Mouse (Mus musculus): ENCODE measurements around the gene Nrxn3. TPM values are rescaled to one million over a fixed set of nuclear protein-coding genes. Genes with fewer than 3 reads are reported as not detected.

The Nrxn3 gene
- polyA plus RNA-seq, 1 experiment: 0.47 TPM

DNA sequence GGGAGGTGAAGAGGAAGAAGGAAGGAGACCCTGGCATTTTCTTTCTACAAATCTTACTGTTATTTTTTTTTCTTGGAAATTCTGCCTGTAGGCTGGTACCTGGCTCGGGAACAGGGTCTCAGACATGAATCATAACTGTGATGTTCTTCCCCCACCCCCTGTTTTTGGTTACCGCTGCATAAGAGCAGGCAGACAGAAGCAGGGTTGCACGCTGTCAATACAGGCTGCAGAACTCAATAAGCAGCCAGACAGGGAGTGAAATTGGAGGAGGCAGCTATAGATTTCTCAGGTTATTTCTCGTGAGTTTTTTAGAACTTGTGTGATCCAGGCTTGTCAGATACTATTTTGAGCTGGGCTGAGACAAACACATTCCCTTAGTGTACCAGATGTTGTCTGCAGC is 231.1 kb downstream of the Nrxn3 start:
- H3K27ac ChIP-seq (ENCODE audit: insufficient read depth, low read depth, low read length): no peak overlapping the region
- no peak overlapping the region for H3K4me3 ChIP-seq (ENCODE audit: low read depth, low read length)
- H3K4me1 ChIP-seq (ENCODE audit: control insufficient read depth, insufficient read depth, insufficient read length, low read length): no peaks in the 10 kb centered on the region
- no peaks in the 10 kb centered on the region for H3K36me3 ChIP-seq (ENCODE audit: control insufficient read depth, insufficient read depth, low read length)
- TF ChIP-seq POLR2A (IDR thresholded peaks at IDR 0.05; ENCODE audit: low read depth, low read length) (no peak), CTCF (IDR thresholded peaks at IDR 0.05; ENCODE audit: extremely low read depth, insufficient read length, insufficient replicate concordance, low read depth, low read length) (no peak)
- 61% methylated on average over 4 of the region's 4 CpGs for WGBS
- H3K27me3 ChIP-seq (ENCODE audit: control insufficient read depth, insufficient read depth, low read length): no peaks in the 10 kb centered on the region

DNA sequence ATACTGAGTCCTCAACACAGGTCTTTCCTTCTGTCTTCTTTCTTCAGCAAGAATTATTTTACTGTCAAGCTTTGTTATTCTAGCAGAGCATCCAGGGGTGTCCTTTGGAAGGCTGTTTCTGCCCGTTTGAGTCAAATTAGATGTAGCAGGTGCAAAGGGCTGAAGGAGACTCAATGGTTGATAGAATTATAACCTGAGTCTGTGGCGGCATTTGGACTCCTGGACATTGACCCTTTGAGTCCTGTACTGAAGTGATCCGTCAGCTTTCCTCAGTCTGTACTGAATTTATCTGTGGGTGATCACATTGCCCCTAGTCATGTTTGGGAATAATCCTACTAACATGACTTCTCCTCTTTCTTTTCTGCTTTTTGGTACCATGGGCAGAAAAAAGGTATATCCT is 234.8 kb downstream of the Nrxn3 start:
- H3K36me3 ChIP-seq (ENCODE audit: control insufficient read depth, insufficient read depth, low read length): no peaks in the 10 kb centered on the region
- H3K4me1 ChIP-seq (ENCODE audit: control insufficient read depth, insufficient read depth, insufficient read length, low read length): no peaks in the 10 kb centered on the region
- H3K27ac ChIP-seq (ENCODE audit: insufficient read depth, low read depth, low read length): no peak overlapping the region
- 50% methylated on average over 3 of the region's 3 CpGs for WGBS
- TF ChIP-seq POLR2A (IDR thresholded peaks at IDR 0.05; ENCODE audit: low read depth, low read length) (no peak), CTCF (IDR thresholded peaks at IDR 0.05; ENCODE audit: extremely low read depth, insufficient read length, insufficient replicate concordance, low read depth, low read length) (no peak)
- no peak overlapping the region for H3K4me3 ChIP-seq (ENCODE audit: low read depth, low read length)
- H3K27me3 ChIP-seq (ENCODE audit: control insufficient read depth, insufficient read depth, low read length): no peaks in the 10 kb centered on the region

DNA sequence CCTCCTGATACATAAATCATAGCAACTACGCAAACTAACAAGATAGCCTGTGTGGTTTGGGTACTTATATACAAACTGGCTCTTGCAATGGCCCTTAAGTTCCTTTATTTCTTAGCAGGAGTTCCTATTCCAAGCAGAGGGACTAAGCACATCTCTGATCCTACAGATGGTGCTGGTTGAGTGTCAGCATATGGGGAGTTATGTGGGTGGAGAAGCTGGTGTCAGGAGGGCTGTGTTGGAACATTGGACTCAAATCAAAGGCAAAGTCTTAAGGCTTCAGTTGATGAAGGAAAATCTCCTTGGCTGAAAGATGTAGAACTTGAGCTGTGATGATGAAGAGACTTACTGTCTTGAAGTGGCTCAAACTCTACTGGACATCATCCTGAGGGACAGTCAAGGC is 238.1 kb downstream of the Nrxn3 start:
- no peaks in the 10 kb centered on the region for H3K36me3 ChIP-seq (ENCODE audit: control insufficient read depth, insufficient read depth, low read length)
- TF ChIP-seq CTCF (IDR thresholded peaks at IDR 0.05; ENCODE audit: extremely low read depth, insufficient read length, insufficient replicate concordance, low read depth, low read length): no peak
- WGBS: 90% methylated on average over 1 of the region's 1 CpGs
- no peaks in the 10 kb centered on the region for H3K4me1 ChIP-seq (ENCODE audit: control insufficient read depth, insufficient read depth, insufficient read length, low read length)
- no peak overlapping the region for H3K4me3 ChIP-seq (ENCODE audit: low read depth, low read length)
- H3K27ac ChIP-seq (ENCODE audit: insufficient read depth, low read depth, low read length): no peak overlapping the region
- H3K27me3 ChIP-seq (ENCODE audit: control insufficient read depth, insufficient read depth, low read length): no peaks in the 10 kb centered on the region

DNA sequence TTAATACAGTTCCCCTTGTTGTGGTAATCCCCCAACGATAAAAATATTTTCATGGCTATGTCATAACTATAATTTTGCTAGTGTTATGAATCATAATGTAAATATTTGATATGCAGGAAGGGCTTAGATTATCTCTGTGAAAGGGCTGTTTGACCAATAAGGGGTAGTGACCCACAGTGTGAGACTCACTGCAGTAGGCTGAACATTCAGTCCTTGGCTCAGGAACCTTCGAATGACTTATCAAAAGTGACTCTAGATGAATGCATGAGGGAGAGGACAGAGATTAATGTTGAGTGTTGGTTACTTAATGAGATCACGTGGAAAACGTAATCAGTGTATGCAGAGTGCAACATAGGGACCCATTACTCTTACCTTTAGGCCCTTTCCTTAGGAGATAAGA is 243.7 kb downstream of the Nrxn3 start:
- Histone ChIP-seq H3K4me3 (ENCODE audit: low read depth, low read length) (no peak overlapping the region), H3K36me3 (ENCODE audit: control insufficient read depth, insufficient read depth, low read length) (no peaks in the 10 kb centered on the region), H3K27me3 (ENCODE audit: control insufficient read depth, insufficient read depth, low read length) (no peaks in the 10 kb centered on the region), H3K4me1 (ENCODE audit: control insufficient read depth, insufficient read depth, insufficient read length, low read length) (no peaks in the 10 kb centered on the region), H3K27ac (ENCODE audit: insufficient read depth, low read depth, low read length) (no peak overlapping the region)
- WGBS: 44% methylated on average over 4 of the region's 4 CpGs
- TF ChIP-seq CTCF (IDR thresholded peaks at IDR 0.05; ENCODE audit: extremely low read depth, insufficient read length, insufficient replicate concordance, low read depth, low read length): no peak
- no peak for TF ChIP-seq POLR2A (IDR thresholded peaks at IDR 0.05; ENCODE audit: low read depth, low read length)

DNA sequence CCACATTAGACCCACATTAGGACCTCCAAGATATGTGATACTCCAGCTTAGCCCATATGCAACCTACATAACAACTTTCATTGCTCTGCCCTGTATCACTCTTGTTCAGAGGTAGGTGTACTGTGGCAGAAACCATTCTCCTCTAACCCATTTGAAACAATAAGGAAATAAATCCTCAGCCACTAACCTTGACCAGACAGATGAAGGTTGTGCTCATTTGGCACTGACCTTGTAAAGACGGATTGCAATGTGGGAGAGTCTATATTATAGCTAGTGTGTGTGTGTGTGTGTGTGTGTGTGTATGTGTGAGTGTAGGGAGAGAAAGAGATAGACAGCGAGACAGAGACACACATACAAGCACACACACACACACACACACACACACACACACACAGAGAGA is 253.9 kb downstream of the Nrxn3 start:
- Histone ChIP-seq H3K27ac (ENCODE audit: insufficient read depth, low read depth, low read length) (no peak overlapping the region), H3K36me3 (ENCODE audit: control insufficient read depth, insufficient read depth, low read length) (no peaks in the 10 kb centered on the region), H3K4me1 (ENCODE audit: control insufficient read depth, insufficient read depth, insufficient read length, low read length) (no peaks in the 10 kb centered on the region), H3K27me3 (ENCODE audit: control insufficient read depth, insufficient read depth, low read length) (no peaks in the 10 kb centered on the region), H3K4me3 (ENCODE audit: low read depth, low read length) (no peak overlapping the region)
- TF ChIP-seq CTCF (IDR thresholded peaks at IDR 0.05; ENCODE audit: extremely low read depth, insufficient read length, insufficient replicate concordance, low read depth, low read length) (no peak), POLR2A (IDR thresholded peaks at IDR 0.05; ENCODE audit: low read depth, low read length) (no peak)
- 58% methylated on average over 2 of the region's 2 CpGs for WGBS

DNA sequence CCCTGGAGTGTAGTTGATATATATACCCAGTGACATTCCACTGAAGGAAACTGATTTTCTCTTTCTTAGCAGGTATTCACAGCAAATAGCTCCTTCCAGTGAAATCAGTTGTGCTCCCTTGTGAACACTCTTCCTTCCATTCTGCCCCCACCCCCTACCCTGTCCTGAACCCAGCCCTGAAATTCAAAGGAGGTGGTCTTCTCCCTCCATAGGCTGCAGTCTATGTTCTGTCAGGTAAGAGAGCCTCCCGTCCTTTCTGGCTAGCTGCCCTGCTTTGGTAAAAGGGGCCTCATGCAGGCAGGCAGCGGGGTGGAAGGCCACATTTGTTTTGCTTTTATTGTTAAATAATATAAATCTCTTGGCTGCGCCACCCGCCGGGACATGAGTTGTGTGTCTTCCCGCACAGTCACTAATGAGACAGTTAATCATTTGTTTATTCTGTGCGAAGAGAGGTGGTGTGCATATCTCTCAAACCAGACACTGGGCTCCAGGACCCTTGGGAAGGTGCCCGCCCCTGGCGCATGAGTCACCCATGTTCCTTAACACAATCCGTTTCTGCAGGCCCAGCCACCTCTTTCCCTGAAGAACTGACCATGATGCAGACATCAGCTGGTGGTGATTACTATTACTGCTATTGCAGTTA is 261.1 kb downstream of the Nrxn3 start:
- Histone ChIP-seq H3K27ac (ENCODE audit: insufficient read depth, low read depth, low read length) (no peak overlapping the region), H3K27me3 (ENCODE audit: control insufficient read depth, insufficient read depth, low read length) (no peaks in the 10 kb centered on the region), H3K4me1 (ENCODE audit: control insufficient read depth, insufficient read depth, insufficient read length, low read length) (no peaks in the 10 kb centered on the region), H3K36me3 (ENCODE audit: control insufficient read depth, insufficient read depth, low read length) (no peaks in the 10 kb centered on the region), H3K4me3 (ENCODE audit: low read depth, low read length) (no peak overlapping the region)
- whole genome bisulfite sequencing: 29% methylated on average over 10 of the region's 10 CpGs
- TF ChIP-seq CTCF (IDR thresholded peaks at IDR 0.05; ENCODE audit: extremely low read depth, insufficient read length, insufficient replicate concordance, low read depth, low read length) (no peak), POLR2A (IDR thresholded peaks at IDR 0.05; ENCODE audit: low read depth, low read length) (no peak)

DNA sequence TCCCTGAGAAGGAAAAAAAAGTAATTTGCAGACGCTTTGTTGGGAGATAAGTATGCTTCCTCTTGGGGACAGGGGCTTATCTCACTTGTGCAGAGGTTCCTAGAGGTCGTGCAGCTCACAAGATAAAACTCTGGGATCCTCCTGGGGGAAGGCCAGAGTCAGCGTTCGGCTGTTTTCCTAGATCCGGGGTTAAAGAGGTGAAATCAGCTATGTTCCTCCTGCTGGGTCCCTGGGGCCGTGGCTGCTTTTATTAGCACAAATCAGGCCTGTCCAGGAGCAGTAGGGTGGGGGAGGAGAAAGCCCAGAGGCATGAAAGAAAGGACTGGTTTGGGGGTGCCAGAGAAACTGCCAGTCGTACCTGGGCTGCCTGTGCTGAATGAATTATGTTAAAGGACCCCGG is 261.7 kb downstream of the Nrxn3 start:
- H3K27me3 ChIP-seq (ENCODE audit: control insufficient read depth, insufficient read depth, low read length): no peaks in the 10 kb centered on the region
- TF ChIP-seq POLR2A (IDR thresholded peaks at IDR 0.05; ENCODE audit: low read depth, low read length): no peak
- no peak for TF ChIP-seq CTCF (IDR thresholded peaks at IDR 0.05; ENCODE audit: extremely low read depth, insufficient read length, insufficient replicate concordance, low read depth, low read length)
- H3K27ac ChIP-seq (ENCODE audit: insufficient read depth, low read depth, low read length): no peak overlapping the region
- WGBS: 18% methylated on average over 8 of the region's 8 CpGs
- no peaks in the 10 kb centered on the region for H3K36me3 ChIP-seq (ENCODE audit: control insufficient read depth, insufficient read depth, low read length)
- no peak overlapping the region for H3K4me3 ChIP-seq (ENCODE audit: low read depth, low read length)
- no peaks in the 10 kb centered on the region for H3K4me1 ChIP-seq (ENCODE audit: control insufficient read depth, insufficient read depth, insufficient read length, low read length)
